In genomic region chr15:4026831-4027584, GRCm38 (mm10) we compare ENCODE assay signal across 7 mouse cellular contexts. TPM values are rescaled to one million over a fixed set of nuclear protein-coding genes. Genes with fewer than 3 reads are reported as not detected.
DNase-seq lines count a peak whose midpoint lies in the region; ATAC-seq lines count a peak whose summit lies in the region.

No protein-coding gene starts in this region.

- H3K4me1 ChIP-seq in embryonic facial prominence, embryonic 11.5 days (ENCODE audit: control insufficient read depth, insufficient read depth, low read length) = no peaks in the 10 kb centered on the region
- H3K4me1 ChIP-seq in limb, embryonic 10.5 days = peaks cover 11% of the 10 kb centered on the region; the same call in 1 of the 2 replicates
- peaks cover 13% of the 10 kb centered on the region for H3K4me1 ChIP-seq in midbrain, embryonic 12.5 days

- peak overlapping the region; percentile 86 for H3K9ac ChIP-seq in embryonic facial prominence, embryonic 11.5 days (replicated peaks; ENCODE audit: low read length)
- H3K9ac ChIP-seq in midbrain, embryonic 12.5 days (replicated peaks) = peak overlapping the region; percentile 72

- H3K4me3 ChIP-seq in embryonic facial prominence, embryonic 11.5 days (ENCODE audit: low read depth, low read length) = peak overlapping the region; percentile 77
- peak overlapping the region; percentile 83 for H3K4me3 ChIP-seq in limb, embryonic 10.5 days
- H3K4me3 ChIP-seq in midbrain, embryonic 12.5 days = peak overlapping the region; percentile 76

- H3K27ac ChIP-seq in embryonic facial prominence, embryonic 11.5 days (replicated peaks; ENCODE audit: low read depth, low read length) = peak overlapping the region; percentile 92
- peak overlapping the region; percentile 90 for H3K27ac ChIP-seq in limb, embryonic 10.5 days
- H3K27ac ChIP-seq in midbrain, embryonic 12.5 days (replicated peaks) = peak overlapping the region; percentile 90

- peak; percentile 88 for DNase-seq in adrenal gland, postnatal 14 days
- peak; percentile 83 for DNase-seq in embryonic facial prominence, embryonic 11.5 days (ENCODE audit: low spot score)
- DNase-seq in heart, adult 11 months = peak; percentile 99
- DNase-seq in kidney, adult 11 months = peak; percentile 85
- peak; percentile 85 for DNase-seq in limb, embryonic 10.5 days (ENCODE audit: low spot score)
- peak; percentile 89 for DNase-seq in skeletal muscle tissue, adult 2 months (ENCODE audit: low read depth, low spot score)

- ATAC-seq in embryonic facial prominence, embryonic 11.5 days (replicated peaks; ENCODE audit: insufficient number of reproducible peaks, low FRiP score, low TSS enrichment, low read depth) = peak; percentile 88
- peak; percentile 79 for ATAC-seq in midbrain, embryonic 12.5 days (ENCODE audit: low FRiP score, low read depth)

- no peaks in the 10 kb centered on the region for H3K9me3 ChIP-seq in embryonic facial prominence, embryonic 11.5 days (replicated peaks; ENCODE audit: control insufficient read depth, low read length)
- no peaks in the 10 kb centered on the region for H3K9me3 ChIP-seq in limb, embryonic 10.5 days (replicated peaks)
- H3K9me3 ChIP-seq in midbrain, embryonic 12.5 days = no peaks in the 10 kb centered on the region

- H3K27me3 ChIP-seq in embryonic facial prominence, embryonic 11.5 days (ENCODE audit: control insufficient read depth, insufficient read depth, low read length) = no peaks in the 10 kb centered on the region
- H3K27me3 ChIP-seq in limb, embryonic 10.5 days (ENCODE audit: low read depth, poor library complexity, severe bottlenecking) = no peaks in the 10 kb centered on the region
- no peaks in the 10 kb centered on the region for H3K27me3 ChIP-seq in midbrain, embryonic 12.5 days

- under 1% methylated on average over 60 of the region's 65 CpGs for WGBS in embryonic facial prominence, embryonic 11.5 days
- WGBS in limb, embryonic 10.5 days = under 1% methylated on average over 65 of the region's 65 CpGs
- WGBS in midbrain, embryonic 12.5 days = under 1% methylated on average over 64 of the region's 65 CpGs

- H3K36me3 ChIP-seq in embryonic facial prominence, embryonic 11.5 days (replicated peaks; ENCODE audit: control insufficient read depth, insufficient read depth, low read depth, low read length) = no peaks in the 10 kb centered on the region
- no peaks in the 10 kb centered on the region for H3K36me3 ChIP-seq in limb, embryonic 10.5 days
- H3K36me3 ChIP-seq in midbrain, embryonic 12.5 days = no peaks in the 10 kb centered on the region

- peak overlapping the region; percentile 73 for H3K4me2 ChIP-seq in embryonic facial prominence, embryonic 11.5 days (ENCODE audit: low read depth, low read length)
- H3K4me2 ChIP-seq in midbrain, embryonic 12.5 days (replicated peaks) = peak overlapping the region; percentile 62

RNA-seq across cellular contexts. Expression of gene Oxct1, which starts 0.8 kb away (rescaled TPM):
- total RNA-seq in adrenal gland, postnatal 14 days (2021) = 162 and 172 TPM in 2 replicates
- 191 and 215 TPM in 2 replicates for polyA plus RNA-seq in embryonic facial prominence, embryonic 11.5 days (2014; fragmentation: Nextera tagmentation; extraction: Ambion mirVana)
- polyA plus RNA-seq in limb, embryonic 10.5 days (2016; fragmentation: Nextera tagmentation; extraction: Ambion mirVana) = 79.0 and 116 TPM in 2 replicates
- 187 and 201 TPM in 2 replicates for polyA plus RNA-seq in midbrain, embryonic 12.5 days (2016; fragmentation: Nextera tagmentation; extraction: Ambion mirVana)

RNA-seq across cellular contexts. Expression of gene AW549877, which starts 31.5 kb away (rescaled TPM):
- total RNA-seq in adrenal gland, postnatal 14 days (2021) = 49.0 and 52.0 TPM in 2 replicates
- 51.8 and 54.6 TPM in 2 replicates for polyA plus RNA-seq in embryonic facial prominence, embryonic 11.5 days (2014; fragmentation: Nextera tagmentation; extraction: Ambion mirVana)
- polyA plus RNA-seq in limb, embryonic 10.5 days (2016; fragmentation: Nextera tagmentation; extraction: Ambion mirVana) = 26.5 and 32.8 TPM in 2 replicates
- 60.1 and 69.3 TPM in 2 replicates for polyA plus RNA-seq in midbrain, embryonic 12.5 days (2016; fragmentation: Nextera tagmentation; extraction: Ambion mirVana)

RNA-seq across cellular contexts. Expression of gene Fbxo4, which starts 47.6 kb away (rescaled TPM):
- 16.7 and 18.4 TPM in 2 replicates for total RNA-seq in adrenal gland, postnatal 14 days (2021)
- polyA plus RNA-seq in embryonic facial prominence, embryonic 11.5 days (2014; fragmentation: Nextera tagmentation; extraction: Ambion mirVana) = 5.4 and 6.2 TPM in 2 replicates
- polyA plus RNA-seq in limb, embryonic 10.5 days (2016; fragmentation: Nextera tagmentation; extraction: Ambion mirVana) = 3.2 and 3.4 TPM in 2 replicates
- polyA plus RNA-seq in midbrain, embryonic 12.5 days (2016; fragmentation: Nextera tagmentation; extraction: Ambion mirVana) = 6.6 and 7.8 TPM in 2 replicates

Comparison
In these comparisons a context has a peak if more than half of its experiments do, and no peak if none do; other contexts are left out.
1. Peak in every context shown above with its lines: DNase-seq, ATAC-seq, H3K4me3 ChIP-seq and H3K27ac ChIP-seq.